Mouse (Mus musculus) kidney, embryonic 14.5 days (tissue): ENCODE data around the gene Osbpl2. TPM values are rescaled to one million over a fixed set of nuclear protein-coding genes. Genes with fewer than 3 reads are reported as not detected.

Experiments
- ATAC-seq: fragments of 200-750 bp; cut with Nextera tagmentation; 2 replicates; pipeline ENCODE4 v1.8.0; 2017; ENCODE audit warnings: moderate number of reproducible peaks, mild to moderate bottlenecking, moderate TSS enrichment, moderate library complexity; ENCODE audit not compliant: low FRiP score, low TSS enrichment
- H3K27ac ChIP-seq: fragments of 300-500 bp; sonication (generic); 2 replicates; pipeline ENCODE4 v1.5.1; 2014; ENCODE audit warnings: low read depth, mild to moderate bottlenecking, low read length, moderate library complexity, mixed read lengths
- H3K27me3 ChIP-seq: fragments of 300-500 bp; sonication (generic); 2 replicates; pipeline ENCODE4 v1.6.1; 2014; ENCODE audit warnings: mild to moderate bottlenecking, low read length; ENCODE audit not compliant: control insufficient read depth, insufficient read depth
- H3K36me3 ChIP-seq: fragments of 300-500 bp; sonication (generic); 2 replicates; pipeline ENCODE4 v1.6.1; 2014; ENCODE audit warnings: low read length, mixed read lengths; ENCODE audit not compliant: control insufficient read depth, insufficient read depth
- H3K4me1 ChIP-seq: fragments of 300-500 bp; sonication (generic); 2 replicates; pipeline ENCODE4 v1.6.1; 2014; ENCODE audit warnings: low read length, mixed read lengths; ENCODE audit not compliant: control insufficient read depth, insufficient read depth
- H3K4me2 ChIP-seq: fragments of 300-500 bp; sonication (generic); replicated peaks from 2 replicates; pipeline ENCODE4 v1.6.1; 2014; ENCODE audit warnings: low read depth, mild to moderate bottlenecking, low read length
- H3K4me3 ChIP-seq: fragments of 300-500 bp; sonication (generic); 2 replicates; pipeline ENCODE4 v1.5.1; 2014; ENCODE audit warnings: mild to moderate bottlenecking, low read length
- H3K9ac ChIP-seq: fragments of 300-500 bp; sonication (generic); 2 replicates; pipeline ENCODE4 v1.6.1; 2014; ENCODE audit warnings: low read depth, mild to moderate bottlenecking, low read length, moderate library complexity
- H3K9me3 ChIP-seq: fragments of 300-500 bp; sonication (generic); 2 replicates; pipeline ENCODE4 v1.6.1; 2016; ENCODE audit warnings: low read length; ENCODE audit not compliant: control insufficient read depth
- WGBS: fragments of 180-500 bp; shearing (Covaris S2); extraction: QIAGEN DNeasy Blood & Tissue Kit; methylation state at CpG from one replicate; pipeline ENCODE4 v1.1.7; 2014; 5-methylcytosine and 5-hydroxymethylcytosine counted together
- polyA plus RNA-seq: library from polyadenylated mRNA; unstranded; fragments of >200 nt; fragmentation: Nextera tagmentation; extraction: Ambion mirVana; gene quantifications from 2 replicates; pipeline ENCODE4 v1.2.1, GENCODE M21; 2014

Gene Osbpl2
- polyA plus RNA-seq = 18.4 and 34.4 TPM in 2 replicates

GRCm38 (mm10) chr2:180118661-180119438 is at the start of gene Osbpl2:
Gene Osbpl2 (plus strand): TSS chr2:180119306.
- Histone ChIP-seq H3K9ac (peak within 1 kb of the TSS; percentile 81), H3K27ac (peak within 1 kb of the TSS; percentile 1; the same call in 1 of the 2 replicates), H3K27me3 (no peaks in the 10 kb centered on the region), H3K4me3 (peak within 1 kb of the TSS; percentile 84), H3K4me2 (peak within 1 kb of the TSS; percentile 62), H3K9me3 (peaks cover 2% of the 10 kb centered on the region; the same call in 1 of the 2 replicates), H3K4me1 (peaks cover 16% of the 10 kb centered on the region), H3K36me3 (no peaks in the 10 kb centered on the region; the same call in 1 of the 2 replicates)
- WGBS = under 1% methylated on average over 55 of the region's 55 CpGs
- peak; percentile 99 for ATAC-seq

- Histone ChIP-seq H3K36me3 (peaks cover 12% of the 10 kb centered on the region), H3K4me3 (peak overlapping the region; percentile 68), H3K27ac (peak overlapping the region; percentile 67), H3K9me3 (no peaks in the 10 kb centered on the region), H3K27me3 (no peaks in the 10 kb centered on the region), H3K9ac (peak overlapping the region; percentile 71), H3K4me2 (peak overlapping the region; percentile 86), H3K4me1 (peaks cover 7% of the 10 kb centered on the region)
- peak; percentile 72 for ATAC-seq
- 34% methylated on average over 20 of the region's 20 CpGs for WGBS
Observed at GRCm38 (mm10) chr2:180069770-180070480, 49.2 kb upstream of the Osbpl2 start.

- Histone ChIP-seq H3K27ac (peak within 1 kb of the TSS; percentile 67), H3K4me2 (peak within 1 kb of the TSS; percentile 86), H3K4me1 (peaks cover 7% of the 10 kb centered on the region), H3K36me3 (peaks cover 12% of the 10 kb centered on the region), H3K9me3 (no peaks in the 10 kb centered on the region), H3K4me3 (peak within 1 kb of the TSS; percentile 68), H3K9ac (peak within 1 kb of the TSS; percentile 71), H3K27me3 (no peaks in the 10 kb centered on the region)
- peak; percentile 97 for ATAC-seq
- WGBS = 7% methylated on average over 58 of the region's 58 CpGs
Observed at GRCm38 (mm10) chr2:180070481-180071453, 48.3 kb upstream of the Osbpl2 start, which contains the start of gene Mtg2. Gene Mtg2 (plus strand): TSS chr2:180070588.

GRCm38 (mm10) chr2:180071671-180072070 is 47.4 kb upstream of the Osbpl2 start:
- Histone ChIP-seq H3K9me3 (no peaks in the 10 kb centered on the region), H3K4me2 (no peak overlapping the region), H3K27me3 (no peaks in the 10 kb centered on the region), H3K4me1 (peaks cover 7% of the 10 kb centered on the region), H3K27ac (no peak overlapping the region), H3K4me3 (no peak overlapping the region), H3K36me3 (peaks cover 12% of the 10 kb centered on the region), H3K9ac (peak overlapping the region; percentile 71; the same call in 1 of the 2 replicates)
- WGBS = 86% methylated on average over 2 of the region's 2 CpGs
- ATAC-seq = no peak

- ATAC-seq = no peak
- 94% methylated on average over 7 of the region's 7 CpGs for WGBS
- peaks cover 7% of the 10 kb centered on the region for H3K4me1 ChIP-seq
Observed at GRCm38 (mm10) chr2:180072886-180073285, 46.2 kb upstream of the Osbpl2 start.

GRCm38 (mm10) chr2:180077622-180078021 is 41.5 kb upstream of the Osbpl2 start:
- Histone ChIP-seq H3K9ac (no peak overlapping the region), H3K9me3 (no peaks in the 10 kb centered on the region), H3K27me3 (no peaks in the 10 kb centered on the region), H3K4me3 (no peak overlapping the region), H3K36me3 (peaks cover 18% of the 10 kb centered on the region; the same call in 1 of the 2 replicates), H3K27ac (no peak overlapping the region), H3K4me2 (no peak overlapping the region), H3K4me1 (no peaks in the 10 kb centered on the region)
- WGBS = 70% methylated on average over 3 of the region's 3 CpGs
- no peak for ATAC-seq

More at GRCm38 (mm10) chr2:180072886-180073285, 46.2 kb upstream of the Osbpl2 start:
- H3K9ac ChIP-seq = no peak overlapping the region
- no peak overlapping the region for H3K27ac ChIP-seq
- H3K27me3 ChIP-seq = no peaks in the 10 kb centered on the region
- no peaks in the 10 kb centered on the region for H3K9me3 ChIP-seq
- H3K4me2 ChIP-seq = no peak overlapping the region
- H3K4me3 ChIP-seq = no peak overlapping the region
- H3K36me3 ChIP-seq = peaks cover 14% of the 10 kb centered on the region; the same call in 1 of the 2 replicates

- WGBS = 86% methylated on average over 8 of the region's 8 CpGs
- Histone ChIP-seq H3K4me3 (no peak overlapping the region), H3K36me3 (peaks cover 19% of the 10 kb centered on the region), H3K27ac (no peak overlapping the region), H3K4me2 (no peak overlapping the region), H3K4me1 (0 out of 2 replicates have a peak, but pooled peaks cover 6% of the 10 kb centered on the region), H3K27me3 (no peaks in the 10 kb centered on the region), H3K9ac (no peak overlapping the region), H3K9me3 (no peaks in the 10 kb centered on the region)
- ATAC-seq = no peak
Observed at GRCm38 (mm10) chr2:180080680-180081079, 38.4 kb upstream of the Osbpl2 start.

GRCm38 (mm10) chr2:180083063-180083462 is 36.0 kb upstream of the Osbpl2 start:
- no peak for ATAC-seq
- 70% methylated on average over 10 of the region's 10 CpGs for WGBS
- H3K9ac ChIP-seq = no peak overlapping the region
- H3K4me3 ChIP-seq = no peak overlapping the region
- no peak overlapping the region for H3K27ac ChIP-seq
- no peak overlapping the region for H3K4me2 ChIP-seq
- H3K4me1 ChIP-seq = 0 out of 2 replicates have a peak, but pooled peaks cover 13% of the 10 kb centered on the region
- H3K36me3 ChIP-seq = peaks cover 11% of the 10 kb centered on the region
- H3K27me3 ChIP-seq = no peaks in the 10 kb centered on the region
- H3K9me3 ChIP-seq = no peaks in the 10 kb centered on the region
